Mouse (Mus musculus): ENCODE results near the gene Scrn1. TPM values are rescaled to one million over a fixed set of nuclear protein-coding genes. Genes with fewer than 3 reads are reported as not detected.

The Scrn1 gene
- 10 to 100 TPM; 94.4 to 96.4 TPM for total RNA-seq (2021)

GRCm38 (mm10) chr6:54565665-54566545 is at the start of gene Scrn1:
Gene Scrn1 (minus strand): TSS chr6:54566489.
- DNase-seq: peak; percentile 76 to 78

GRCm38 (mm10) chr6:54606241-54606640 is 40.0 kb upstream of the Scrn1 start:
- no peak for DNase-seq

- DNase-seq: no peak
These were observed 37.9 kb upstream of the Scrn1 start for GRCm38 (mm10) chr6:54604001-54604715.

GRCm38 (mm10) chr6:54602891-54603290 is 36.6 kb upstream of the Scrn1 start:
- DNase-seq: no peak

GRCm38 (mm10) chr6:54600681-54601347 is 34.5 kb upstream of the Scrn1 start:
- DNase-seq: no peak

GRCm38 (mm10) chr6:54597711-54598110 is 31.4 kb upstream of the Scrn1 start:
- DNase-seq: no peak

- DNase-seq: no peak
These were observed 30.9 kb upstream of the Scrn1 start, which contains the start of gene Fkbp14 for GRCm38 (mm10) chr6:54597208-54597607. Gene Fkbp14 (minus strand): TSS chr6:54597308.

GRCm38 (mm10) chr6:54595330-54595878 is 29.1 kb upstream of the Scrn1 start:
- DNase-seq: no peak

- DNase-seq: peak; percentile 89 to 92
These were observed 28.4 kb upstream of the Scrn1 start, which contains the start of gene Plekha8 for GRCm38 (mm10) chr6:54594469-54595329. Gene Plekha8 (plus strand): TSS chr6:54595111.

GRCm38 (mm10) chr6:54593766-54594468 is 27.6 kb upstream of the Scrn1 start:
- no peak for DNase-seq

- peak; percentile 91 to 93 for DNase-seq
These were observed 26.7 kb upstream of the Scrn1 start for GRCm38 (mm10) chr6:54592938-54593535.

- no peak for DNase-seq
These were observed 25.5 kb upstream of the Scrn1 start for GRCm38 (mm10) chr6:54591778-54592177.

- DNase-seq: no peak
These were observed 24.4 kb upstream of the Scrn1 start for GRCm38 (mm10) chr6:54590691-54591090.

- DNase-seq: no peak
These were observed 21.9 kb upstream of the Scrn1 start for GRCm38 (mm10) chr6:54588212-54588611.

- DNase-seq: no peak
These were observed 21.4 kb upstream of the Scrn1 start for GRCm38 (mm10) chr6:54587683-54588082.

GRCm38 (mm10) chr6:54586911-54587310 is 20.6 kb upstream of the Scrn1 start:
- no peak for DNase-seq

GRCm38 (mm10) chr6:54586175-54586574 is 19.9 kb upstream of the Scrn1 start:
- peak in 1 of 2 experiments; percentile 35 for DNase-seq

- no peak for DNase-seq
These were observed 7.1 kb upstream of the Scrn1 start for GRCm38 (mm10) chr6:54573218-54573955.

- no peak for DNase-seq
These were observed 3.5 kb upstream of the Scrn1 start for GRCm38 (mm10) chr6:54569776-54570175.

GRCm38 (mm10) chr6:54566546-54566919 is 244 bp upstream of the Scrn1 start:
- DNase-seq: no peak

All from layer of hippocampus, postnatal 36 days (tissue).